Comparison of ENCODE assay signal across 9 mouse cellular contexts in the genomic region with DNA sequence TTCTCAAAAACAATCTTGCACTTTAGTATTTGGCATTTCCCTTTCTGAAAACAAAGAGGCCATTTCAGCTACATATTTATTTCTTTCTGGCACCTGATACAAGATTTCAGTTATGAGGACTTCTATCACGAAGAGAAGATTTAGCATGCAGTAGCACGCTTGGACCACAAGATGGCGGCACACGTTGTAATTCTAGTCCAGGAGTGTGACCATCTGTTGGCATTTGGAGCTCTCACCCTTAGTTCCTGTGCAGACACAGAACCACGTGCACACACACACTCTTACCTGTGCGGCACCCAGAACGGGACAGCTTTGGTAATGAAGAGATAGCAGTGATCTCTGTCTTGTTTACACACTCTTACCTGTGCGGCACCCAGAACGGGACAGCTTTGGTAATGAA. TPM values are rescaled to one million over a fixed set of nuclear protein-coding genes. Genes with fewer than 3 reads are reported as not detected.
DNase-seq lines count a peak whose midpoint lies in the region; ATAC-seq lines count a peak whose summit lies in the region.
"Had no signal": no experiment of that assay in that cellular context is flagged by ENCODE, and none has a peak within 500 bp of the region (broad histone marks: within the 10 kb centered on the region; RNA-seq: fewer than 3 reads in every experiment).

No protein-coding gene starts in this region.

- no peak for ATAC-seq in kidney, embryonic 15.5 days (replicated peaks; ENCODE audit: low FRiP score)
- peak; percentile 91 for ATAC-seq in cerebellum, adult (ENCODE audit: insufficient number of reproducible peaks, low FRiP score, low TSS enrichment)
- no peak for ATAC-seq in erythroblast, adult 5-6 weeks (replicated peaks; ENCODE audit: low FRiP score, poor library complexity, severe bottlenecking)

- peaks cover 3% of the 10 kb centered on the region; the same call in 1 of the 2 replicates for H3K4me1 ChIP-seq in kidney, embryonic 15.5 days
- H3K4me1 ChIP-seq: midbrain, embryonic 12.5 days had no signal

- WGBS in kidney, embryonic 15.5 days, result 42% methylated on average over 9 of the region's 9 CpGs

- H3K27ac ChIP-seq in kidney, embryonic 15.5 days, result no peak overlapping the region
- H3K27ac ChIP-seq: midbrain, embryonic 12.5 days had no signal

- DNase-seq in kidney, adult 18-20 months, result peak; percentile 71
- peak; percentile 11 for DNase-seq in MEL-GATA-1-ER (ENCODE audit: extremely low read depth, low read depth)
- peak; percentile 49 to 52 for DNase-seq in frontal cortex, postnatal 25 days (ENCODE audit: low spot score in 2 of 2)
- peak; percentile 28 to 59 for DNase-seq in left cerebral cortex, adult 8-10 months (ENCODE audit: low spot score in 2 of 2)
- DNase-seq in naive thymus-derived CD4-positive, alpha-beta T cell, adult 2 months (ENCODE audit: low read depth), result peak; percentile 50

- H3K9ac ChIP-seq in kidney, embryonic 15.5 days, result no peak overlapping the region
- H3K9ac ChIP-seq: midbrain, embryonic 12.5 days had no signal

- no peaks in the 10 kb centered on the region for H3K9me3 ChIP-seq in kidney, embryonic 15.5 days (replicated peaks)
- H3K9me3 ChIP-seq: midbrain, embryonic 12.5 days had no signal

- no peaks in the 10 kb centered on the region for H3K27me3 ChIP-seq in kidney, embryonic 15.5 days
- H3K27me3 ChIP-seq: midbrain, embryonic 12.5 days had no signal

- H3K4me2 ChIP-seq in kidney, embryonic 15.5 days, result no peak overlapping the region
- H3K4me2 ChIP-seq: midbrain, embryonic 12.5 days had no signal

- no peak overlapping the region for H3K4me3 ChIP-seq in kidney, embryonic 15.5 days (replicated peaks)
- H3K4me3 ChIP-seq: midbrain, embryonic 12.5 days had no signal

- peaks cover 36% of the 10 kb centered on the region for H3K36me3 ChIP-seq in kidney, embryonic 15.5 days
- H3K36me3 ChIP-seq: midbrain, embryonic 12.5 days had no signal

RNA-seq across cellular contexts. Expression of gene Map3k21, which starts 25.4 kb away (rescaled TPM):
- polyA plus RNA-seq in kidney, embryonic 15.5 days (2015; fragmentation: Nextera tagmentation; extraction: Ambion mirVana), result 4.2 and 4.6 TPM in 2 replicates
- 1 to 10 TPM; 2.3 to 2.9 (median 2.8) TPM for total RNA-seq in left cerebral cortex, adult 8-10 months (2022)
- not detected in 2 replicates for total RNA-seq in erythroblast, adult 5-6 weeks (2015; ENCODE audit: low replicate concordance)
- not detected in 2 replicates for total RNA-seq in erythroblast, adult 5-6 weeks (2017; ENCODE audit: low replicate concordance)

RNA-seq across cellular contexts. Expression of gene Pcnx2, which starts 37.5 kb away (rescaled TPM):
- polyA plus RNA-seq in kidney, embryonic 15.5 days (2015; fragmentation: Nextera tagmentation; extraction: Ambion mirVana), result 0.24 and 0.48 TPM in 2 replicates
- 10 to 100 TPM; 76.7 to 90.1 (median 84.9) TPM for total RNA-seq in left cerebral cortex, adult 8-10 months (2022)
- total RNA-seq in erythroblast, adult 5-6 weeks (2015; ENCODE audit: low replicate concordance), result not detected in 2 replicates
- not detected in 2 replicates for total RNA-seq in erythroblast, adult 5-6 weeks (2017; ENCODE audit: low replicate concordance)

RNA-seq across cellular contexts. Expression of gene Kcnk1, which starts 59.3 kb away (rescaled TPM):
- 39.2 and 42.9 TPM in 2 replicates for polyA plus RNA-seq in kidney, embryonic 15.5 days (2015; fragmentation: Nextera tagmentation; extraction: Ambion mirVana)
- total RNA-seq in left cerebral cortex, adult 8-10 months (2022), result 10 to 100 TPM; 66.7 to 79.5 (median 75.2) TPM
- total RNA-seq in erythroblast, adult 5-6 weeks (2015; ENCODE audit: low replicate concordance), result not detected in 2 replicates
- not detected in 2 replicates for total RNA-seq in erythroblast, adult 5-6 weeks (2017; ENCODE audit: low replicate concordance)

Comparison
In these comparisons a context has a peak if more than half of its experiments do, and no peak if none do; other contexts are left out.
1. DNase-seq: peak in every context shown above with its lines; median percentile 71 in kidney, adult 18-20 months; 50 in frontal cortex, postnatal 25 days; 50 in naive thymus-derived CD4-positive, alpha-beta T cell, adult 2 months; 44 in left cerebral cortex, adult 8-10 months; 11 in MEL-GATA-1-ER.
2. RNA of gene Pcnx2, which starts 37.5 kb away (total RNA-seq): 76.7 to 90.1 TPM in left cerebral cortex, adult 8-10 months; not detected in erythroblast, adult 5-6 weeks; every median in the first group is over 10 times any median in the second.
3. RNA of gene Kcnk1, which starts 59.3 kb away (total RNA-seq): 66.7 to 79.5 TPM in left cerebral cortex, adult 8-10 months; not detected in erythroblast, adult 5-6 weeks; every median in the first group is over 10 times any median in the second.